Mouse (Mus musculus) embryo, embryonic 10.5 days (tissue): ENCODE measurements around the gene Sorbs2.

Source experiments
- DNase-seq: peaks from one replicate; pipeline ENCODE4 v3.0.0-alpha.2; 2015; ENCODE audit warnings: low spot score

The Sorbs2 gene

DNA sequence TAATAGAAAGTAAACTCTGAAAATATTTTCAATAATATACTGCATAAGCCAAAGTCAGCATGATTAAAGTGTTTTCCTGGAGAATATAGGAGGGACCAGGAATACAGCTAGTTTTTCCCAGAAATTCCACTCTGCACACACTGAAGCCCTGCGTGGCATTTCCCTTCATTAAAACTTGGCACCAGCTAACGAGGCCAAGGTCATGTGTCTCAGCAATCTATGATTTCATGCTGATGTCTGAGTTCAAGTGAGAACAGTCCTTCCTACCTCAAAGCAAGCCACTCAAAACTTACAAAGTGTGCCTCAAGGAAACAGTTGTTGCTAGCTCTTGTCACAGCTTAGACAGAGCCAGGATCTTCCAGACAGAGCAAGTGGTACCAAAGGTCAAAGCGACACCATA lies 173.6 kb downstream of the Sorbs2 start:
- DNase-seq: no peak

DNA sequence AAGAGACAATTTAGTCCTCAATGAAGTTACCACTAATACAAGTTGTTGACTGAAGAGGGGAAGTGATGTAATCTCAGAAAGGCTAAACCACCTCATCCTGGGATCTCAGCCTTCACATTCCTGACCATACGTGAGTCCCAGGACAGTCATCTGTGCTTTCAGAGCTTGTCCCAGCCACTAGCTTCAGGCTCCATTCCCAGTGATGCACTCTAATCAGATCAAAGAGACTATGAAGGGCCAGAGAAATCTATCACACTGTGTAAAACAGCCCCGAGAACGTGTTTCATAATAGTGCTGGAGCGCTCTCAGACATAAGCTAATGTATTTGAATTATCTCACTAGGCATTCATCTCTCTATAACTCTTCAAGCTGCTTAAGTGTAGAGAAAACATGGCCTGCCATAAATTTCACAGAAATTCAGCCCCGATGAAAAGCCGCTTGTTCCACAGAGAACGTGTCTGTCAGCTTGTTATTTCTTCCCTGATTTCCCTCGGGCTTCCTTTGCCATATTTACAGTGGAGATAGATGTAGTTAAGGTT lies 175.3 kb downstream of the Sorbs2 start:
- no peak for DNase-seq

DNA sequence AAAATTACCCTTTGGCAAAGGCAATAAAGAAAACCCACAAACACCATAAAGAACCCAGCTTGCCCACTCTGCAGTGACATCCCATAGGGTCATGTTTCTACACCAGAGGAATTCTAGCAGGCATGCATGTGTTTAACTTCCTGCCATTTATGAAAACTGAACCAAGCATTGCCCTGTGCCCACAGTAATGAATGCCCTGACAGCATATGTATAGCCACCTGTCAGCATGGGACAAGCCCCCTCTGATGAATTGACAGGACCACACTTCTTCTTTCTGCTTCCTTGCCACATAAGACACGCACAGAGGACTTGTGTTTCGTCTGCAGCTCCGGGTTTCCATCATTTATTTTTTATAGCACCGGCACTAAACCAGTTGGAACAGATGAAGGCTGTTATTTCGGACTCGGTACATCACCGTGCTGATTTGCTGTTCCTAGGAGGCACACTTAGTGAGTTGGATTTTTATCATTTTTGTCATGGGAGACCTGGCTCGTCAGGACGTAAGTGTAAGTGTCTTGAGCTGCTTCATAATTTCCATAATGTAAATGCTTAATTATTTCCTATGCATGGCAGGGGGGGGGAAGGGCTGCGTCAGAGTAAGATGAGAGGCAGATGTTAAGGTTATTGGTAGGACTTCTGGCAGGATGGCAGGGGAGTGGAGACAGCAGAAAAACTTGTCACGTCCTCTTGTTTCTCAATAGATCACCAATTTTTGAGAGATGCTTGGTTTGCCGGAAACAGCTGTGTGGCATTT lies 180.5 kb downstream of the Sorbs2 start:
- no peak for DNase-seq

DNA sequence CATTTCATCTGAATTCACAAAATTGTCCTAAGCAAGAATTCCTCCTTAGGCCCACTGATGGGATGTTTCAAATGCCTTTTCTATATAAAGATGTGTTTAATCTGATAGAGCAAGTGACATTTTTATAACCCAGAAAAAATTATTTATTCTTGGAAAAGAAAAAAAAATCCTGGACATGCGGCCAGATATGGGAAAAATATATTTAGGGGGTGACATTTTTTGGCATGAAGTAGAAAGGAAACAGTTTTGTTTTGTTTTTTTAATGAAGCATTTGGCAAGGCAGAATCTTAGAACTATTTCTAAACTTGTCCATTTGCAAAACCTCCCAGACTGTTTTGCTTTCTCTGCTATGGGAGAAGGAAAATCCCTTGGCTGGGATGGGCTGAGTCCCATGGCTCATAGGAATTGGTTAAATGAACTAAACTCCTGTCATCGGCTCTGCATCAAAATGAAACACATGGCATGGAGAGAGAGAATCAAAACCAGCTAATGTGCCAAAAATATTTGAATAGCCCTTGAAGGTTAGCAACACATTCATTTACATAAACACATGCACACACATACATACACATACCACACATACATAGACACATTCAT lies 182.1 kb downstream of the Sorbs2 start:
- DNase-seq: no peak

DNA sequence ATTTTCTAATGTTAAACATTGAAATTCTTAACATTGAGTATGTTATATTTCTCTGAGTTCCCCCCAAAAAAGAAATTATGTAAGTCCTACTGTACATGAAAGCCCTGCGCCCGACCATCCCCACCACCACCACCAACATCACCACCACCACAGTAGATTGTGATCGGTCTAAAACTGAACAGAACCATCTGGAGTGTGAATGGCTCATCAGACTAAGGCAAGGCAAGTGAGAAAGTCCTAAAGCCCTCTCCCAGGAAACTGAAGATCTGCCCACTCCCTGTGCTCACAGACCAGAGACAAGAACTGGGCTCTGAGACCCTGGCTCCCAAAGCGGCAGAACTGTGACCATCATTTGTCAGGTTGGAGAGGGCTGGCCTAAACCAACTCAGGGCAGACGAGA lies 192.5 kb downstream of the Sorbs2 start:
- DNase-seq: no peak

DNA sequence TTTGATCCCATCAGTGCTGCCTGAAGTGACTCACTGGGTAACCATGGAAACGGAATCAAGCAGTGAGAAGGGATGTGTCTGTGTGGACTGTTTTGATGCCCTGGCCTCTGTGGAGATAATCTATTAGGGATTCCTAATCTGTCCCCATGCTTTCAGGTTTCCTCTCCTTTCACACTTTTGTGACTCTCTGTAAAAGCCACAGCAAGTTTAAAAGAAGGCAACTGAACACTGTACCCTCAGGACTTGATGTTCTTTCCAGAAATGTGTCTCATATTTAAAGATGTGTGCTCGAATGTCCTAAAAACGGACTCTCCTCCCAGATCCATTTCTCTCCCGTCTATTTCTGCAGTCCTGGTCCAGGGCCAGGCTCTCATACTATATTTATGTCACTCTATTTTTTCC lies 196.1 kb downstream of the Sorbs2 start:
- DNase-seq: peak; percentile 50

DNA sequence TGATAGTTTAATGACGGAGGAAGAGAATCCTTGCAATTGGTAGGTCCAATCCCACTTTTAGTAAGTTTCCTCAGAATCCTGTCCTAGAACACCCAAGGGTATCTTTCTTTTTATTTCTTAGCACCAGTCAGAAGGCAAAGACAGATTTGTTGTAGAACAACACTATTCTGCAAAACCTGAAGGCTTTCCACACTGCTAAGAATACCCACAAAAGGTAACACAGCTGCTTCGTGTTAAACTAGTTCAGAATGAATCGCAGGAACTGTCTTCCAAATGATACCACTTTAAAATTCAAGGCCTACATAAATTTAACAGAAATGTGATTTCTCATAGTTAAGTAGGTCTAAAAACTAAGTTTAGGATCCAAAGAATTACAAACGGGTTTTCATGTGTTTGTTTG lies 201.5 kb downstream of the Sorbs2 start:
- no peak for DNase-seq

DNA sequence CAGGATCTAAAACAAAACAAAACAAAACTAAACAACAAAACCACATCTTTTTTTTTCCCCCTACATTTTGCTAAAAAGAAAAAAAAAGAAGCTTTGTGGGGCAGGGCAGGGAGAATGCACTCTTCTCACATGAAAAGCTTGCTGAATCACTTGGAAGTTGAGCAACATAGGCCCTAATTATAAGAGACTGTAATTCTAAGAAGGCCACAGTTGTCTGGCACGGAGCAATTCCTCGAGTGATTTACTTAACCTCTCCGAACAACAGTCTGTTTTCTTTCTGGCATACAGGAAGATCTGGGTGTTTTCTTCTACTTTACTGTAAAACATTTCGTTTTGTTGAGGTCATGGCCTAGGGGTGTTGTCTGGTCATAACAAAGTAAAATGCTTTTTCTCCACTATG lies 202.1 kb downstream of the Sorbs2 start:
- no peak for DNase-seq

DNA sequence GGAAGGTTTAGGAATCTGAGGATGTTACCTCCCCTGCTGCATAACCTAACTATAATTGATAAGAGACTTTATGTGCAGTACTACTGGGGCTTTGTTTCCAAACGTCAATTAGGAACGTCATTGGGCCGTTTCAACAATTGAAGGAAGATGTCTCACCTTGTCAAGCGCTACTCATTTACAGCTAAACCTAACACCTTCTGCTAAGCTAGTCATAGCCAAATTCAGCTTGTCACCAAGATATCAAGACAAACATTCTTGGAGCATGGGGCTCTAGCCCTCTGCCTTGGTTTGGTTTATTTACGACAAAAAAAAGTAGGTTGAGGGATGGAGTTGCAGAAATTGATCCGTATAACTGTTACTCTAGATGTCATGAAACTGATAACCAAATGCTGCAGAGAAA lies 205.0 kb downstream of the Sorbs2 start:
- DNase-seq: no peak

DNA sequence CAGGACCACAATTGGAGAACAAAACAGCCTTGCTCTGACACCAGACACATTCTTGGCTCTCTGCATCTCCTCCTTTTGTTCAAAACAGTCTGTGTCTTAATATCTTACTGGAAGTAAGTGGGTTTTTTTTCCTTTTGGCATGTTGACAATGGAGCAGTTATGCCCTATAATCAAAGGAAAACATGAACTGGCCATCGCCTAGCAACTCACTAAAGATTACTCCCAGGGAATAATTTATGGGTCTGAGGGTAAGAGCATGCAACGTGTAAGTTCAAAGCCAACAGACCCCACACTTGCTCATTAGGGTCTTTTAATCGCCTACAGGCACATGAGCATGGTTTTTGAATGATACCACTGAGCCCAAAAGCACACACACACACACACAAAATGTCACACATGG lies 207.2 kb downstream of the Sorbs2 start:
- DNase-seq: peak; percentile 11

DNA sequence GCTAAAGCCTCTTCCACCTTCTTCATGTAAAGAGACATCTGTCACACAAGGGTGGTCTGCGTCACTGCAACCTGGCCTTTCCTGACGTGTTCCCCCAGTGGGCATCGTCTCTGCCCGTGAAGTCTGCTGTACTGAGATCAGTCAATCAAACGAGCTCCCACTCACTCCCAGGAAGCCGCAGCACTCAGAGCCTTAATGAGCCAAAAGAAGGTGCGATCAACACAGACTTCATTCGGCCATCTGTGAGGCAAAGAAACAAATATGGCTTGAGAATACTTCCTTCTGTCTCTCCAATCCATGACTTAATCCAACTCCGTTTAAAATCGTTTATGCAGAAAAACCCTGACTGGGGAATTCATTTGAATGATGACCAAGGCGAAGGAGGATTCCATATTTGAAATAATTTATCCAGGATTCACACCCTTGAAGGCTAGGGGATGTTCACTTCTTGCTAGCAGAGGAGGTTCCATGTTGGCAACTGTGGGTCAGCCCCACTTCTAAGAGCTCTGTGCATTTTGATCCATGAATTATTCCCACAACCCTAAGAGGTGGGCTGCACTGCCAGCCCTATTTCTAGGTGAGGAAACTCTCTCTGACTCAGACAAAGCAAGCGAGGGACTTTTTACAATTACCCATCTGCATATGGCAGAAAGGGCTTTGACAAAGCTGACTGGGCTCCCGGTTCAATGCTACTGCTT lies 207.9 kb downstream of the Sorbs2 start:
- no peak for DNase-seq

DNA sequence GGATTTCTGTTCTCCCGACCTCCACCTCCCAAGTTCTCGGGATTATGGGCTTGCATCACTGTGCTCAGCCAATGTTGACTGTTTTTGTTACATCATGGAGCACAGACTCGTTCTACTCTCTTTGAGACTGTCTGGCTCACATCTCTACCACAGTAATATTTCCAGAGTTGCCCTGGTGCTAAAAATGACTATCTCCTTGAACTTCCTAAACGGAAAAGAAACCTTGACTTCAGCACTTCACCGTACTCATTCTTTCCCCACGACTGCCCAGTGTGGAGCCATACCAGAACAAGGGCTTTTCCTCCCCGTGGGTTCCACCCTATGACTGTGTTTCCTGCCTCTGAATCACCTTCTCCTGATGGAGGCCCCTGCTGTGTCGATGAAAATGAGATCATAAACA lies 212.2 kb downstream of the Sorbs2 start:
- no peak for DNase-seq

DNA sequence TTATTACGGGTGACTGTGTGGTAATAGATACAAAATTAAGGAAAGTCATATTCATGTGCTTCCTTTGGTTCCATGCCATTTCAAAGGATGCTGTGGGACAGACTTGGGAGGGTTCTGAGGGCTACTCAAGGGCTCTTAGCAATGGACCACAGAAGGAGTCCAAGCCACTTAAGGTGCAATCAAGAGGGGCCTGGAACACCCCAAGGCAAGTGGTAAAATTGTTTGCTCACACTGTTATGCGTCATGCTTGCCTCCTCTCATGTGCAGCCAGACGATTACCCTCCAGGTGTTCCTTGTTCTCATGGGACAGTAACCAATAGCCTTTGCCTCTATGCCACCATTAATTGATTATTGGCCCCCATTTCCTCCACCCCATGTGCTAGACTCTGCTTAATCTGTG lies 216.6 kb downstream of the Sorbs2 start:
- no peak for DNase-seq

DNA sequence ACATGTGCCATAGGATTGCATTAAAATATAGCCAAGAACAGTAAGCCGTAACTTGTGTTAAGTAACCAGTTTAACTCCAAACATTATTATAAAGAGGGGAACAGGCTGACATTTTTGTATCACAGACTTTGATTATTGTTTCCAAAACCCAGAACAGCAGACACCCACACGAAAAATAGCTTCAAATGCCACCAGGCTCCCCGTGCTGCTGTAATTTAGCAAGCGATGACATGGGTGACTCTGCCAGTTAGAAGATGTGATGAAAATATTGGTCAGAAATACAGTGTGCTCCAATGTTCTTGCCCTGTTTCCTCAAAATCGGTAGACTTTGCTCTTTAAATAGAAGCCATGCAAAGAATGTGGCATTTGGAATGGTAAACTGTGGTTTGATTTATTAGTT lies 217.7 kb downstream of the Sorbs2 start:
- no peak for DNase-seq

DNA sequence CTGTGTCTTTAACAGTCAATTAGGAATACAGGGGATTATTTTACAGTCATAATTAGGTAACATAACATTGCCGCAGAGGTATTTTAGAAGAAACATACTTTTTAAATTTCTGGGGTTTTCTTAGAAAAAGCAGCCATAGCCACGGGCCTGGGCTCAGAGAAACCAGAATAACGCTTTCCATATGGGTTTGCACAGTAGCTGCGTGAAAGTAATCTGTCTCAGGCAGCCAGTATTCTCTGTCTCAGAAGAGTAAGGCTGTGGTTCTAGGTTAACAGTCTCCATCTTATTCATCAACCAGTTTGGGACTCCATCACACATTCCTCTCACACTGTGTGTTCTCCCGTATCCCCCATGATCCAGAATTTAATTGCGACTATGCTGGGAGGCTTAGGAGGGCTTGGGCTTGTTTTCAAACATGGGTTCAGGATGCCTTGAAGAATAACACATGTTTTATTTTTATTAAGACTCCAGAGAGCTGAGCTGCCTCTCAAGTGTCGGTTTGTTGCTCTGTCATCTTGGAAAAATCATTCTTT lies 222.3 kb downstream of the Sorbs2 start:
- DNase-seq: peak; percentile 34

DNA sequence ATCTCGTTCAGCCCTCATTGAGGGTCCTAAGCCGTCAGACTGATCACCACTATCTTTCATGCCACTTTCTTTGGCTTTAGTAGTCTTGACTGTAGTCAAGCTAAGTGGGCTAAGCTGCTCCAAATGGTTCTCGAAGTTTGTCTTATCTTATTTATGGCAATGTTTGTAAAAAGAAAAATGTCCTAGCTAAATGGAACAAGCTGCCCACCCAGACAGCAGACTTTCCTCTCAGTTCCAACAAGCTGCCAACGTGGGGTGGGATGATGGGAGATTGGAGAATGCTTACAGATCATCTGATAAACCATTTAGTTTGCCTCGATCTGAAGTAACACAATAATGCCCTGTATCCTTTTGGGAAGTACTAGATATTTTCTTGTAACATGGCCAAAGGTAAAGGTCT lies 223.2 kb downstream of the Sorbs2 start:
- DNase-seq: no peak

DNA sequence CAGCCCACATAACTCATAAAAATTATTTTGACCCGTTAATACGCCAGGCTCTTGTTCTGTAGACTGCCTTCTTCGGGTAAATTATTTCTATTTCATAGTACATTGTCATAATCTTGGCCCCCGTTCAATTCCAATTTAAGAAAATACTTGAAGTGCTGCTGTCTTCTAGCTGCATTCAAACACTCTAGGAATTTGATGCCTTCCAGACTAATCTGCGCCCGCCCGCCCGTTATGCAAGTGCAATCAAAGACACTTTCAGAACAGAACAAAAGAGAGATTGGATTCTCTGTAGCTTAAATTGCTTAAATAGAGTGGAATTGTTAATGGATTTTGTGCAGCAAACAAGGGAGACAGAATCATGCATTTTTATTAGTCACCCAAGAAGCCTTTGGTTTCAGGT lies 226.5 kb downstream of the Sorbs2 start:
- DNase-seq: no peak

DNA sequence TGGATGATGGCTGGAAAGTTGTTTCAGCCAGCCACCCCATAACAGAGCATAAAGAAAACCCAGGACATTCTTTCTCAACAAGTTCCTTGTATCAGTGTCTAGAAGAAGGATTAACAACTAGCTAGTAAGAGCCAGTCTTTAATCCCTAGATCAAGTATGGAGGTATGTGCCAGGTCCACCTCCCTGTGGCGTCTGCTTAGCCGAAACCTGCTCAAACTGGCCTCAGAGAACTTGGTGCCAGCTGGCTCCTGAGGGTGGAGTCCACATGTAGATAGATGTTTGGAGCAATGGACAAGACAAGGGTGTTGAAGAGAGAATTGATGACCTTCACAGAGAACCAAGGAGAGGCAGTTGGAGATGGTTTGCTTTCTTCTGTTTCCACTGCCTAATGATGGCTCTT lies 229.7 kb downstream of the Sorbs2 start:
- DNase-seq: no peak

DNA sequence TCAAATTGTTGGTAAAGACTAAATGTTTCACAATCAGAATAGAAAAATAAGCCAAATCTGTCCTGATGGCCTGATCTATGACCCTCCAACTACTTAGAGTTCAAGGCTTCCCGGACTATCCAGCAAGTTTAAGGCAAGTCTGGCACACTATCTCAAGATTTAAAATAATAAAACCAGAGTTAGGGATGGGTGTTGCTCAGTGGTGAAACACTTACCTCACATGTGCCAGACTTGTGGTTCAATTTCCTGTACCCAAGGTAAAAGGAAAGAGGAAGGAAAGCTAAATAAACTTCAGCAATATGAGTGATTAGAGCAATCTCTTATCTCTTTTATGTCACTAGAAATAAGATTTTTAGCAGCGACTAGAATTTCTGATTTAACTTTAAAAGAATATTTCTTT lies 235.7 kb downstream of the Sorbs2 start:
- DNase-seq: no peak

DNA sequence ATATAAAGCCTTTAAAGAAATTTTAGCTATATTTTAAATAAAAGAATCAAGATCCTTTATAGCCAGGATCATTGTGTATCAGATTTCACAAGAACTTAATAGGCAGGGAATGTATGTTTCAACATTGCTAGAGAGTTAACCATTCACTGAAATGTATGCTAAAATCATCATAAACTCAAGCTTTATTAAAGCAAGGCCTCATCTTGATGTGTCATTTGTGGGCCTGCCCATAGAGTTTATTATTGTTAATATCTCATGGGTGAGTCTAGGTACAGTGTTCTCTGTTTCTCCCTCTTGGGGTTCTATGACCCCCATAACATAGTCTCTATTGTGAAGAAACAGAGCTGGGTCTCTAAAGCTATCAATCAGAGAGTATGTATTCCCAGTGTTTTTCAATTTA lies 236.2 kb downstream of the Sorbs2 start:
- no peak for DNase-seq

DNA sequence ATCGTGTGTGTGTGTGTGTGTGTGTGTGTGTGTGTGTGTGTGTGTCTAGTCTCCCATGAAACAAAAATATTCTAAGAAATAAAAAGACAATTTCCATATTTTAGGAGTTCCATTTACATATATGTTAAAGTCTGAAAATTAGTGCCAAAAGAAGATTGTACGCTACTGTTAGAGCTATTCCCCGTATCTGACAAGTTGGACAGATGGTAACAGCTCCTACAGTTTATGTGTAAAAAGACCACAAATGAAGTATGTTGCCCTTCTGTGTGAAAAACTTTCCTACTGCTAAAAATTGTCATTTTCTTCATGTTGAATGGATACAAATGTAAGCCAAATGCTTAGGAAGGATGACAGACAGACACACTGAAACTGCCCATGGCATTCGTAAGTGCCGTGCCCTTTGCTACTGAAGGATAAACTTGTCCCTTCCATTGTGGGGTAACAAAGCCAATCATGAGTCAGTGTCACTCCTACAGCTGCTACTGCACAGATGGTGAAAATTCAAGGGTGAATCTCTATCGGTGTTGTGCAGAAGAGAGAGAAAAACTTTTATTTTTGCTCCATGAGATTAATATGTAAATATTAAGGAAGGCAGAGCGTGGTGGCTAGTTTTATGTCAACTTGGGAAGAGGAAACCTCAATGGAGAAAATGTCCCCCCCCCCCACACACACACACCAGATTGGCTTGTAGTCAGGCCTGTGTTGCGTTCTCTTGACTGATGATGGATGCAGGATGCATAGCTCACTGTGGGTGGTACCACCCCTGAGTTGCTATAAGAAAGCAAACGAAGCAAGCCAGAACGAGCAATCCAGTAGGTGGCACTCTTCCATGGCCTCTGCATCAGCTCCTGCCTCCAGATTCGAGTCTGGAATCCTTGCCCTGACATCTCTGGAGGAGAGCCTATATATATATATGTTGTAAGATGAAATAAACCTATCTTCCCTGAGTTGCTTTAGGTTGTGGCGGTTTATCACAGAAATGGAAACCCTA lies 244.2 kb downstream of the Sorbs2 start:
- peak; percentile 65 for DNase-seq

DNA sequence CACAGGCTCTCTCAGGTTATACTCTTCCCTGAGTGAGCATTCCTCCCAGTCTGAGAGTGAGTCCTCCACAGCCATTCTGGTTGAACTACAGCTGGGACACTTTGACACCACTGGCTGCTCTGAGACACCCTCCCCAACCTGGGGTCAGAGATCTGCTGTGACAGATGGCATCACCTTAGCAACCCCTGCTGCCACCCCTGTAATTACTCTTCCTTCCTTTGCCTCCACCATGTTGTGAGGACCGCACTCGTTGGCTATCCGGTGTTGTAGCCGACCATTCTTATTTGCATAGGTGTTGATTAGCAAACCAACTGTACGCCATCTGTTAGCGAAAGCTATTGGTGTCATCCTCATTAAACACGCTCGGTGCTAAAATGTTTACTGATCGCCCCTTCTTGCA lies 247.9 kb downstream of the Sorbs2 start:
- DNase-seq: no peak
